Mouse (Mus musculus): ENCODE data around the gene Fbn1. TPM values are rescaled to one million over a fixed set of nuclear protein-coding genes. Genes with fewer than 3 reads are reported as not detected.

Gene Fbn1
- polyA plus RNA-seq, 1 experiment from 2014 or later, result 2.1 TPM

DNA sequence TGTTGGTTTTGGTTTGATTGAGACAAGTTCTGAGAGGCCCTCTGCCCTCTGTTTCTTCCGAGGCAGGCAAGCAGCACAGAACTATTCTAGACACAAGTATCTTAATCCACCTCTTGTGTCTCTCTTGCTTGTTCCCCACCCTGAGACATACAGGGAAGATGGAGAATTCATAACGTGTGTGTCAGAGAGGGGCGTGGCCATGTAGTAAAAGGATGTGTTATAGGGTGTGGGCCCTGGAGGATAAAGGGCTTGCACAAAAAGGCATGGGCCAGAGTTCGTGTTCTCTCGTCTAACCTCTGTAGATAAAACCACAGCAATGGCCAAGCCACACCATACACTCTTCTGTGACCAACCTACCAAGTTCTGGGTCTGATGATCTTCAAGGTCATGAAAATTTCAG, 18.8 kb upstream of the Fbn1 start:
- Histone ChIP-seq H3K36me3 (ENCODE audit: control insufficient read depth, insufficient read depth) (no peaks in the 10 kb centered on the region), H3K9ac (replicated peaks; ENCODE audit: low read depth, low read length) (no peak overlapping the region), H3K4me3 (replicated peaks; ENCODE audit: low read length) (no peak overlapping the region), H3K4me1 (replicated peaks; ENCODE audit: control insufficient read depth, insufficient read depth, low read length) (no peaks in the 10 kb centered on the region), H3K27me3 (replicated peaks; ENCODE audit: control insufficient read depth, insufficient read depth, low read length) (no peaks in the 10 kb centered on the region), H3K9me3 (ENCODE audit: control insufficient read depth, low read length) (no peaks in the 10 kb centered on the region), H3K27ac (ENCODE audit: low read length) (no peak overlapping the region), H3K4me2 (ENCODE audit: low read length) (no peak overlapping the region)
- 81% methylated on average over 5 of the region's 5 CpGs for WGBS
- ATAC-seq, result no peak

DNA sequence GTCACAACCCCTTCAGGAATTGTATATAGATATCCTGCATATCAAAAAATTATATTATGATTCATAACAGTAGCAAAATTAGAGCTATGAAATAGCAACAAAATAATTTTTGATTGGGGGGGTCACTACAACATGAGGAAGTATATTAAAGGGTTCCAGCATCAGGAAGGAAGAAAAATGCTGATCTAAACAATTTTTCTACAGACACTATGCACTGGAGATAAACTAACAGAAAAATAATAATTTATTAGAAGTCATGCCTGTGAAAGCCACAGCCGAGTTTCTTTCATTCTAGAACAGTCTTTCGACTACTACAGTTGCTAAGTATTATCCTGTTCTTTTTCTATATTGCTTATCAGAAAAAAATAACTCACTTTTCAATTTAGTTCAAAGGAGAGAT, 17.7 kb upstream of the Fbn1 start:
- H3K27ac ChIP-seq (ENCODE audit: low read length), result no peak overlapping the region
- no peaks in the 10 kb centered on the region for H3K4me1 ChIP-seq (replicated peaks; ENCODE audit: control insufficient read depth, insufficient read depth, low read length)
- no peak overlapping the region for H3K4me2 ChIP-seq (ENCODE audit: low read length)
- H3K27me3 ChIP-seq (replicated peaks; ENCODE audit: control insufficient read depth, insufficient read depth, low read length), result no peaks in the 10 kb centered on the region
- no peak overlapping the region for H3K9ac ChIP-seq (replicated peaks; ENCODE audit: low read depth, low read length)
- H3K4me3 ChIP-seq (replicated peaks; ENCODE audit: low read length), result no peak overlapping the region
- no peaks in the 10 kb centered on the region for H3K9me3 ChIP-seq (ENCODE audit: control insufficient read depth, low read length)
- no peaks in the 10 kb centered on the region for H3K36me3 ChIP-seq (ENCODE audit: control insufficient read depth, insufficient read depth)
- WGBS, result 91% methylated on average over 2 of the region's 2 CpGs
- no peak for ATAC-seq

DNA sequence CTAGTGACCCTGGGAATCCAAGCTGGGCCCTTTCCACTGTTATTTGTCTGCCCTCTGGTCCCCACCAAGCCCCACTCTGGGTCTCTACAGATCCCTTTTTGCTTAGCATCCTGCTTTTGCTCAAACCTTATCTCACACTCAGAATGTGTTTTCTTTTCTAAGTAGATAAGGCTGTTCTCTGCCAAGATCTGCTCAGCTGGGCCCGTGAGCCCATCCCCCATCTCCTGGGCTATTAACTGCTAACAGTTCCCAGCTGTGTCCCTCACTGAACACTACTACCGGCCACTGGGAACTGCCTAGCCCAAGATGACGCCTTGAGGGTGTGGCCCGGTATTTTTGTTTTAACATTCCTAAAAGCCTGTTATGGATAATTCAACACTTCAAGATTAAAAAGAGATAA, 8.8 kb upstream of the Fbn1 start:
- Histone ChIP-seq H3K27me3 (replicated peaks; ENCODE audit: control insufficient read depth, insufficient read depth, low read length) (no peaks in the 10 kb centered on the region), H3K4me1 (replicated peaks; ENCODE audit: control insufficient read depth, insufficient read depth, low read length) (no peaks in the 10 kb centered on the region), H3K36me3 (ENCODE audit: control insufficient read depth, insufficient read depth) (no peaks in the 10 kb centered on the region), H3K9ac (replicated peaks; ENCODE audit: low read depth, low read length) (no peak overlapping the region), H3K4me3 (replicated peaks; ENCODE audit: low read length) (no peak overlapping the region), H3K9me3 (ENCODE audit: control insufficient read depth, low read length) (no peaks in the 10 kb centered on the region), H3K27ac (ENCODE audit: low read length) (no peak overlapping the region), H3K4me2 (ENCODE audit: low read length) (no peak overlapping the region)
- WGBS, result 45% methylated on average over 4 of the region's 4 CpGs
- no peak for ATAC-seq

DNA sequence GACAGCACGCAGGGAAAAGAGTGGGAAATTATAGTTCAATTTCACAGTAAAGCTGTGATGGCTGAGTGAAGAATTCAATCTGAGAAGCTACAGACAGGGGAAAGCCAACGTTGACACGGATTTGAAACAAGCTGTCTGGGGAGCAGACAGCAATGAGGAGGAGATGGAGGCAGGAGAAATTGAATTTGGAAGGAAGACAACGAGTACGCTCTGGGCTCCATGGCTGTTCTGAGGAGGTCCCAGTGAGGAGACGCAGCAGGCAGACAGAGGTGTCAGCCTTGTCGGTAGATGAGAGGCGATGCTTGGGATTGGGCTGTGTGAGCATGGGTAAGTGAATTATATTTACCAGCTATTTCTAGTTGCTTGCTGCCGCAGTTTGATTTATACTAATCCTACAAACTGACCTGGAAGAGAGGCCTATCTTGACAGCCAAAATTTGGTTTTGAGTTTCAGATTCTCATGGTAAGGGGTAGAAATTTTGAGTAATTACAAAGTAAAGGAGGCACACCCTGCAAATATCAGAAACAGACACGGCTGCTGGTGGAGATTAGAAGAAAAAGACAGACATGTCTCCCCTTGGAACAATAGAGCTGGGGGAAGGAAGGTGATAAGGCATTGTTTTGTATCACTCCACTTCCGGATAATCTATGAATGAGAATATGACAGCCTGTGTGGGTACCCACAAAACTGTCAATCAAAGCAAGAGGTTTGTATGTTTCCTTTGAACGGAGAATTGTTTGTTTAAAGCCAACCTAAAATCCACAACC, 7.7 kb upstream of the Fbn1 start:
- Histone ChIP-seq H3K36me3 (ENCODE audit: control insufficient read depth, insufficient read depth) (no peaks in the 10 kb centered on the region), H3K27ac (ENCODE audit: low read length) (0 out of 2 replicates have a peak overlapping the region, but pooled peaks have one; percentile 6), H3K9ac (replicated peaks; ENCODE audit: low read depth, low read length) (no peak overlapping the region), H3K9me3 (ENCODE audit: control insufficient read depth, low read length) (no peaks in the 10 kb centered on the region), H3K27me3 (replicated peaks; ENCODE audit: control insufficient read depth, insufficient read depth, low read length) (no peaks in the 10 kb centered on the region), H3K4me1 (replicated peaks; ENCODE audit: control insufficient read depth, insufficient read depth, low read length) (no peaks in the 10 kb centered on the region), H3K4me2 (ENCODE audit: low read length) (no peak overlapping the region), H3K4me3 (replicated peaks; ENCODE audit: low read length) (no peak overlapping the region)
- ATAC-seq, result peak; percentile 74
- 72% methylated on average over 12 of the region's 12 CpGs for WGBS

DNA sequence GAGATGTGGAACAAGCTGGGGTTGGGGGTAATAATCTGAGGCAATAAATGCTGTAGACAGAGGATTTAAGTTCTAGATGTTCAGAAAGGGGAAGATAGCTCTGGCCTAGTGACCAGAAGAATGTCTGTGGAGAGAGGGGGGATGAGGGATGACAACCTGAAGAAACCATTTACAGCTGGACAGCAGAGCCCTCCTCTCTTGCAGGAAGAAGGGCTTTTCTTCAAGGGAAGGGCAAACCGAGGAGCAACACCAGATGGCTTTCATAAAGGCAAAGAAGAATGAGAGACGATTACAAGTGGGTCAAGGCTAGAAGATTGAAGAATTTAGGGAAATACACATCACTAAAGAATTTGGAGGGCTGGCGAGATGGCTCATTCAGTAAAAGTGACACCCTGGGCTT, 6.6 kb upstream of the Fbn1 start:
- no peak overlapping the region for H3K9ac ChIP-seq (replicated peaks; ENCODE audit: low read depth, low read length)
- H3K4me1 ChIP-seq (replicated peaks; ENCODE audit: control insufficient read depth, insufficient read depth, low read length), result no peaks in the 10 kb centered on the region
- H3K27me3 ChIP-seq (replicated peaks; ENCODE audit: control insufficient read depth, insufficient read depth, low read length), result no peaks in the 10 kb centered on the region
- H3K4me2 ChIP-seq (ENCODE audit: low read length), result no peak overlapping the region
- no peak overlapping the region for H3K4me3 ChIP-seq (replicated peaks; ENCODE audit: low read length)
- H3K36me3 ChIP-seq (ENCODE audit: control insufficient read depth, insufficient read depth), result no peaks in the 10 kb centered on the region
- no peaks in the 10 kb centered on the region for H3K9me3 ChIP-seq (ENCODE audit: control insufficient read depth, low read length)
- WGBS, result 67% methylated on average over 3 of the region's 3 CpGs
- H3K27ac ChIP-seq (ENCODE audit: low read length), result no peak overlapping the region
- ATAC-seq, result no peak

DNA sequence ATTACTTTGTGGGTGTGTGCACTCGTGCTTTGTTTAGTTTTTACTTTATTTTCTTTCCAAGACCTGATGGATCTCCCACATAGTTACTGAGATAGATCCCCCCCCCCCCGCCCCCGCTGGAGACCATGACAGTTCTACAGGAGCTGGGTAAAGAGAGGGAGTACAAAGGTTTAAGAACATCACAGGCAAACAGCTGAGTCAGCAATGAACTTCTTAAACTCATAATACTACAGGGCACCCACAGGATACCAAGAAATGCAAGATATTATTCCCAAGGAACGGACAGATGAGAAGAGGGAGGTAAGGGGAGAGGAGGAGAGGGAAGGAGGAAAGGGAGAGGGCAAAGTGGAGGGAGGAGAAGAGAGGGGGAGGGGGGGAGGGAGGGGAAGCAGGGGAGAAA, 4.8 kb upstream of the Fbn1 start:
- Histone ChIP-seq H3K9ac (replicated peaks; ENCODE audit: low read depth, low read length) (no peak overlapping the region), H3K36me3 (ENCODE audit: control insufficient read depth, insufficient read depth) (no peaks in the 10 kb centered on the region), H3K27ac (ENCODE audit: low read length) (no peak overlapping the region), H3K4me3 (replicated peaks; ENCODE audit: low read length) (no peak overlapping the region), H3K4me1 (replicated peaks; ENCODE audit: control insufficient read depth, insufficient read depth, low read length) (no peaks in the 10 kb centered on the region), H3K4me2 (ENCODE audit: low read length) (no peak overlapping the region), H3K9me3 (ENCODE audit: control insufficient read depth, low read length) (no peaks in the 10 kb centered on the region), H3K27me3 (replicated peaks; ENCODE audit: control insufficient read depth, insufficient read depth, low read length) (no peaks in the 10 kb centered on the region)
- WGBS, result 81% methylated on average over 4 of the region's 4 CpGs
- ATAC-seq, result no peak

DNA sequence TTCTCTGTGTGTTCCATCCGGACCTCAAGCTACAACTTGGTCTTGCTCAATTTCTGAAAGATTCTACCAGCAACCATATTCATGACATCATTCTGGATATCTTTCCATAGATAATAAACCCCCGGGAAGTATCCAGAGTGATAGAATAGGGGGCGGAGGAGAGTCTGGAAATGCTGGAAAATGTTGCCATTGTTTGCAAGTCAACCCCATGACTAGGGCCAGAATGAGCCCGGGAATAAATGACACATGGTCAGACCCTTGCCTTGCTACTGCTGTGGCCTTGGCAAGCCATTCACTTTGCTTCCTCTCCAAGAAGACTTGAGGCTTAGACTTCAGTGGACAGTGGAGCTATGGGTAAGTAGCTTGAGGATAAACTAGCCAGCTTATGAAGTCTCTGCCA, 4.1 kb upstream of the Fbn1 start:
- Histone ChIP-seq H3K27ac (ENCODE audit: low read length) (no peak overlapping the region), H3K27me3 (replicated peaks; ENCODE audit: control insufficient read depth, insufficient read depth, low read length) (no peaks in the 10 kb centered on the region), H3K9me3 (ENCODE audit: control insufficient read depth, low read length) (no peaks in the 10 kb centered on the region), H3K9ac (replicated peaks; ENCODE audit: low read depth, low read length) (no peak overlapping the region), H3K4me3 (replicated peaks; ENCODE audit: low read length) (no peak overlapping the region), H3K36me3 (ENCODE audit: control insufficient read depth, insufficient read depth) (no peaks in the 10 kb centered on the region), H3K4me1 (replicated peaks; ENCODE audit: control insufficient read depth, insufficient read depth, low read length) (peaks cover under 1% of the 10 kb centered on the region; the same call in 1 of the 2 replicates), H3K4me2 (ENCODE audit: low read length) (no peak overlapping the region)
- 74% methylated on average over 4 of the region's 4 CpGs for WGBS
- no peak for ATAC-seq

DNA sequence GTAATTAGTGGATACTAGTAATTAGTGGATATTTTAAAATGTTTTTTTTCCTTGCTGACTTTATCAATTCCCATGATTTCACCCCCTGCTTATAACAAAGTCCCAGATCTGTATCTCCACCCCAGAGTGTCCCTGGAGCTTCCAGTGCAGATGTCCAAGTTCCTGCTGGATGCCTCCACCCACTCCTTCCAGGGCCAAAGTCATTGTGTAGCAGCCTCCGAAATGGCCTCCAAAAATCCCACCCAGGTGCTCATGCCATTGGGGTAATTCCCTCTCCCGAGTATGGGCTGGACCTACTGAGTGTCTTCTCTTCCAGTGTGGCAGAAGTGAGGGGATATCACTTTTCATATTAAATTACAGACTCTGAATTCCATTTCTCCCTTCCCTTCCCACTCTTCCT, 3.0 kb upstream of the Fbn1 start:
- H3K27ac ChIP-seq (ENCODE audit: low read length), result no peak overlapping the region
- H3K4me3 ChIP-seq (replicated peaks; ENCODE audit: low read length), result no peak overlapping the region
- H3K9ac ChIP-seq (replicated peaks; ENCODE audit: low read depth, low read length), result no peak overlapping the region
- H3K9me3 ChIP-seq (ENCODE audit: control insufficient read depth, low read length), result no peaks in the 10 kb centered on the region
- H3K4me1 ChIP-seq (replicated peaks; ENCODE audit: control insufficient read depth, insufficient read depth, low read length), result peaks cover 5% of the 10 kb centered on the region; the same call in 1 of the 2 replicates
- H3K4me2 ChIP-seq (ENCODE audit: low read length), result no peak overlapping the region
- no peaks in the 10 kb centered on the region for H3K27me3 ChIP-seq (replicated peaks; ENCODE audit: control insufficient read depth, insufficient read depth, low read length)
- H3K36me3 ChIP-seq (ENCODE audit: control insufficient read depth, insufficient read depth), result no peaks in the 10 kb centered on the region
- no peak for ATAC-seq
- 77% methylated on average over 2 of the region's 2 CpGs for WGBS

DNA sequence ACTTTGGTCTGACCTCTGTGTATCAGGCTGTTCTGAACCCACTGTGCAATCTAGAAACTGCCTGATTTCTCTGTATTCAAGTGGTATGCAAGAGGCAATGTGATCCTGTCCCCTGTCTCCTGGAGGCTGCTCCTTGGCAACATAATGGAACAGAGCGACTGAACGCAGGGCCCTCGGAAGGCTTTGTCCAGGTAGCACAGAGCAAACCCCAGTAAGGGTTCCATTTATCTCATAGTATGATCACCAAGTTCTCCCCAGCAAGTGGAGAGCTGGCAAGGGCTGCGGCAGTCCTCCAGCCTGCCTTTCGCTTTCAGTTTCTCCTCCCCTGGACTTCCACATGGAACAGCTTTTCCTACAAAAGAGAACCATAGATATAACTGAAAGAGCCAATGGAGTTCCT, 588 bp upstream of the Fbn1 start:
- no peak for ATAC-seq
- WGBS, result 92% methylated on average over 5 of the region's 5 CpGs
- Histone ChIP-seq H3K9ac (replicated peaks; ENCODE audit: low read depth, low read length) (no peak overlapping the region), H3K4me3 (replicated peaks; ENCODE audit: low read length) (no peak overlapping the region), H3K27me3 (replicated peaks; ENCODE audit: control insufficient read depth, insufficient read depth, low read length) (no peaks in the 10 kb centered on the region), H3K9me3 (ENCODE audit: control insufficient read depth, low read length) (no peaks in the 10 kb centered on the region), H3K27ac (ENCODE audit: low read length) (no peak overlapping the region), H3K4me1 (replicated peaks; ENCODE audit: control insufficient read depth, insufficient read depth, low read length) (peaks cover 11% of the 10 kb centered on the region), H3K4me2 (ENCODE audit: low read length) (no peak overlapping the region), H3K36me3 (ENCODE audit: control insufficient read depth, insufficient read depth) (no peaks in the 10 kb centered on the region)

Measured in forebrain, embryonic 16.5 days (tissue).